Mouse (Mus musculus): ENCODE results near the gene Lsm14b. TPM values are rescaled to one million over a fixed set of nuclear protein-coding genes. Genes with fewer than 3 reads are reported as not detected.

The Lsm14b gene
- polyA plus RNA-seq, 2 experiments: 1.7 to 10.7 TPM

- Histone ChIP-seq H3K4me1 (replicated peaks; ENCODE audit: control insufficient read depth in 2 of 2, insufficient read depth in 2 of 2, low read length in 1 of 2) (no peaks in the 10 kb centered on the region), H3K27ac (no peak overlapping the region), H3K4me3 (ENCODE audit: insufficient read depth in 1 of 2, low read depth in 2 of 2, low read length in 2 of 2) (no peak overlapping the region), H3K36me3 (replicated peaks; ENCODE audit: control insufficient read depth, insufficient read depth, low read depth) (no peaks in the 10 kb centered on the region), H3K9me3 (ENCODE audit: control insufficient read depth, low read length) (no peaks in the 10 kb centered on the region), H3K4me2 (ENCODE audit: low read depth) (no peak overlapping the region), H3K27me3 (ENCODE audit: control insufficient read depth, insufficient read depth, low read length) (no peaks in the 10 kb centered on the region), H3K9ac (replicated peaks) (no peak overlapping the region)
- WGBS (ENCODE audit: insufficient replicate concordance): 76% methylated on average over 11 of the region's 11 CpGs
- TF ChIP-seq EP300 (IDR thresholded peaks at IDR 0.05; ENCODE audit: low read depth): no peak
- TF ChIP-seq CTCF (IDR thresholded peaks at IDR 0.05; ENCODE audit: low read depth): no peak
- ATAC-seq (ENCODE audit: insufficient read depth) (no peak), DNase-seq (ENCODE audit: low read depth in 3 of 3, low spot score in 3 of 3) (no peak)
Observed at GRCm38 (mm10) chr2:180063338-180064131, 38.7 kb downstream of the Lsm14b start.

- peak overlapping the region; percentile 78 to 90 for H3K4me3 ChIP-seq (ENCODE audit: insufficient read depth in 1 of 2, low read depth in 2 of 2, low read length in 2 of 2)
- no peaks in the 10 kb centered on the region for H3K36me3 ChIP-seq (replicated peaks; ENCODE audit: control insufficient read depth, insufficient read depth, low read depth)
- TF ChIP-seq CTCF (IDR thresholded peaks at IDR 0.05; ENCODE audit: low read depth) (no peak), EP300 (IDR thresholded peaks at IDR 0.05; ENCODE audit: low read depth) (no peak)
- no peaks in the 10 kb centered on the region for H3K27me3 ChIP-seq (ENCODE audit: control insufficient read depth, insufficient read depth, low read length)
- peak overlapping the region; percentile 82 for H3K9ac ChIP-seq (replicated peaks)
- no peak overlapping the region for H3K27ac ChIP-seq
- DNase-seq (ENCODE audit: low read depth in 3 of 3, low spot score in 3 of 3) (no peak), ATAC-seq (ENCODE audit: insufficient read depth) (peak; percentile 61)
- 28% methylated on average over 20 of the region's 20 CpGs for WGBS (ENCODE audit: insufficient replicate concordance)
- H3K4me2 ChIP-seq (ENCODE audit: low read depth): peak overlapping the region; percentile 76
- no peaks in the 10 kb centered on the region for H3K9me3 ChIP-seq (ENCODE audit: control insufficient read depth, low read length)
- H3K4me1 ChIP-seq (replicated peaks; ENCODE audit: control insufficient read depth in 2 of 2, insufficient read depth in 2 of 2, low read length in 1 of 2): peaks cover 3 to 4% of the 10 kb centered on the region in 2 experiments
Observed at GRCm38 (mm10) chr2:180069770-180070480, 45.1 kb downstream of the Lsm14b start.

- TF ChIP-seq EP300 (IDR thresholded peaks at IDR 0.05; ENCODE audit: low read depth) (no peak), CTCF (IDR thresholded peaks at IDR 0.05; ENCODE audit: low read depth) (peak; percentile 10; the same call in 1 of the 2 replicates)
- peak; percentile 94 for ATAC-seq (ENCODE audit: insufficient read depth)
- 6% methylated on average over 58 of the region's 58 CpGs for WGBS (ENCODE audit: insufficient replicate concordance)
- peak within 1 kb of the TSS; percentile 82 for H3K9ac ChIP-seq (replicated peaks)
- H3K4me1 ChIP-seq (replicated peaks; ENCODE audit: control insufficient read depth in 2 of 2, insufficient read depth in 2 of 2, low read length in 1 of 2): peaks cover 3 to 4% of the 10 kb centered on the region in 2 experiments
- no peaks in the 10 kb centered on the region for H3K36me3 ChIP-seq (replicated peaks; ENCODE audit: control insufficient read depth, insufficient read depth, low read depth)
- no peaks in the 10 kb centered on the region for H3K27me3 ChIP-seq (ENCODE audit: control insufficient read depth, insufficient read depth, low read length)
- H3K4me2 ChIP-seq (ENCODE audit: low read depth): peak within 1 kb of the TSS; percentile 76
- peak within 1 kb of the TSS; percentile 50 for H3K27ac ChIP-seq
- DNase-seq (ENCODE audit: low read depth in 3 of 3, low spot score in 3 of 3): peak; percentile 76 to 82 (median 77)
- H3K9me3 ChIP-seq (ENCODE audit: control insufficient read depth, low read length): no peaks in the 10 kb centered on the region
- peak within 1 kb of the TSS; percentile 78 to 90 for H3K4me3 ChIP-seq (ENCODE audit: insufficient read depth in 1 of 2, low read depth in 2 of 2, low read length in 2 of 2)
Observed at GRCm38 (mm10) chr2:180070481-180071453, 46.0 kb downstream of the Lsm14b start, which contains the start of gene Mtg2. Mtg2 (plus strand) TSS chr2:180070588.

GRCm38 (mm10) chr2:180071671-180072070, 46.9 kb downstream of the Lsm14b start:
- WGBS (ENCODE audit: insufficient replicate concordance): 74% methylated on average over 2 of the region's 2 CpGs
- H3K4me2 ChIP-seq (ENCODE audit: low read depth): no peak overlapping the region; the same call in 1 of the 2 replicates
- H3K4me1 ChIP-seq (replicated peaks; ENCODE audit: control insufficient read depth in 2 of 2, insufficient read depth in 2 of 2, low read length in 1 of 2): peaks cover 3 to 4% of the 10 kb centered on the region in 2 experiments
- H3K36me3 ChIP-seq (replicated peaks; ENCODE audit: control insufficient read depth, insufficient read depth, low read depth): no peaks in the 10 kb centered on the region
- no peak overlapping the region for H3K4me3 ChIP-seq (ENCODE audit: insufficient read depth in 1 of 2, low read depth in 2 of 2, low read length in 2 of 2)
- no peaks in the 10 kb centered on the region for H3K9me3 ChIP-seq (ENCODE audit: control insufficient read depth, low read length)
- DNase-seq (ENCODE audit: low read depth in 3 of 3, low spot score in 3 of 3) (no peak), ATAC-seq (ENCODE audit: insufficient read depth) (no peak)
- no peak for TF ChIP-seq CTCF (IDR thresholded peaks at IDR 0.05; ENCODE audit: low read depth)
- TF ChIP-seq EP300 (IDR thresholded peaks at IDR 0.05; ENCODE audit: low read depth): no peak
- no peaks in the 10 kb centered on the region for H3K27me3 ChIP-seq (ENCODE audit: control insufficient read depth, insufficient read depth, low read length)
- no peak overlapping the region; the same call in 1 of the 2 replicates for H3K9ac ChIP-seq (replicated peaks)
- no peak overlapping the region for H3K27ac ChIP-seq

Data from liver, embryonic 14.5 days (tissue).